Mouse (Mus musculus): ENCODE results near the gene Tfdp2.

GRCm38 (mm10) chr9:96228285-96228684 lies 32.2 kb downstream of the Tfdp2 start:
- TF ChIP-seq GATA1 (IDR thresholded peaks at IDR 0.05; ENCODE audit: borderline replicate concordance, low read length), result no peak
- TF ChIP-seq FLI1 (IDR thresholded peaks at IDR 0.05; ENCODE audit: low read length), result no peak
